Mouse (Mus musculus) heart, adult 8-10 months (tissue): ENCODE measurements around the gene 4933424G06Rik. TPM values are rescaled to one million over a fixed set of nuclear protein-coding genes. Genes with fewer than 3 reads are reported as not detected.
"Not testable (repeated sequence)": the region's sequence is repeated elsewhere in the genome, so short reads cannot be mapped to it uniquely, and the experiment has no call there.

Source experiments
- DNase-seq: peaks from one replicate; pipeline ENCODE4 v3.0.0; 2022; ENCODE audit warnings: low spot score
- total RNA-seq, 4 experiments: library from RNA; stranded (reverse); gene quantifications; 2 replicates each; pipeline ENCODE4 v1.2.4; 2022

4933424G06Rik gene
- not detected for total RNA-seq

DNA sequence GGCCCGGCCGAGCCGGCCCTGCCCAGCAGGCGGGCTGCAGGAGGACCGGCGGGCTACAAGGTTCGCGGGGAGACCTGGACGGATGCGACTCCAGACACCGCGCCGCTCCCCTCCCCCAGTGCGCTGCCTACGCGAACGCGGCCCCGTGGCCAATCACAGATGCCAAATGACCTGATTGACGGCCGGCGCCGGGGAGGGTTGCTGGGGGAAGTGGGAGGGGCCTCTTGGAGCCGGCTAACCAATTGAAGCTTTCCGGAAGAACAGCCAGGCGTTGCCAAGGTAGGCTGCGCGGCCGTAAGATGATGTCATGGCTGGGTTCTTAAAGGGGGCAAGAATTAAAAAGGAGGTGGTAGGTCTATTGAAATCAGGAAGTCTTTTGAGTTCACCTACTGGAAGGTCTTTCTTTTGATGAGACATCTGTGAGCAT, at the start of gene 4933424G06Rik:
Gene 4933424G06Rik, plus strand, starts transcription at position 296 of the 427 bp plus-strand sequence.
- DNase-seq, result peak; percentile 97

DNA sequence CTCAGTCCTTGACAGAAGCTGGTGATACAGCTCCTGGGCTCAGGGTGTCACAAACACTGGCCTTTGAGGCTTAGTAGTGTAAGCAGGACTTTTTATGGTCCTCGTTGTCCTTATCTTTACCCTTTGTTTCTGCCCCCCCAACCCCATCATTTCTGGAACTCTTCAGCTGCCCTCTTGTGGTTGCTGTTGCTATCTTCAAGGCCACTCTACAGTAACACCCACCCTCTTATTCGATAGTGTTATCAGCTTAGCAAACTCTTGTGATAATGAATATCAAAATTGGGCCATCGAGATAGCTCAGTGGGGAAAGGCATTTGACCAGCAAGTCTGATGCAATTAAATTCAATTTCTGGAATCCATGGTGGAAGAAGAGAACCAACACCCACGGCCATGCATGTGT, 45.5 kb upstream of the 4933424G06Rik start:
- peak; percentile 7 for DNase-seq

GRCm38 (mm10) chr1:36665165-36665723, 44.7 kb upstream of the 4933424G06Rik start:
- no peak for DNase-seq

- no peak for DNase-seq
Observed at GRCm38 (mm10) chr1:36665934-36666333, 44.0 kb upstream of the 4933424G06Rik start.

DNA sequence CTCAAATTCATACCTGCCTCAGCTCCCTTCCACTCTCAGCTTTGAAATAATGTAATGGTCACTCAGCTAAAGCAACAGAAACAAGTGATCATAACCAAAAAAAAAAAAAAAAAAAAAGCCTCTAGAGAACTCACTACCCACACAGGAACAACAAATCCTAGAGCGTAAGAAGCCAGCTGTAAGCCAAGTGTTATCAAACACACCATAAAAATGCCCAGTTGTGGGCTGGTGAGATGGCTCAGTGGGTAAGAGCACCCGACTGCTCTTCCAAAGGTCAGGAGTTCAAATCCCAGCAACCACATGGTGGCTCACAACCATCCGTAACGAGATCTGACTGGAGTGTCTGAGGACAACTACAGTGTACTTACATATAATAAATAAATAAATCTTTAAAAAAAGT, 41.9 kb upstream of the 4933424G06Rik start:
- not testable (repeated sequence) for DNase-seq

GRCm38 (mm10) chr1:36670256-36670655, 39.7 kb upstream of the 4933424G06Rik start:
- DNase-seq, result no peak

DNA sequence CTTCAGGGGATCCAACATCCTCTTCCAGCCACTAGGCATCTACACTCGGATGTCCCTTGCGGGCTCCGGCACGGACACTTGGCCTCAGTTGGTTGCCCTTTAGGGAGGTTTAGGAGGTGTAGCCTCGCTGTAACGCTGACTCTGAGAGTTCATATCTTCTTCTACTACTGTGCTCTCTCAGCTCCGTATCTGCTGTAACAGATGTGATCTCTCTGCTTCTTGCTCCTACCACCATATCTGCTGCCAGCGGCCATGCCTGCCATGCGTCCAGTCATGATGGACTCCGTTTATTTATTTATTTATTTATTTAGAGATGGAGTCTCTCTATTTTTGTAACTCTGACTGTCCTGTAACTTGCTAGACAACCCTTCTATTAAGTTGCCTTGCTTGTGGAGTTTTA, 38.7 kb upstream of the 4933424G06Rik start:
- no peak for DNase-seq

DNA sequence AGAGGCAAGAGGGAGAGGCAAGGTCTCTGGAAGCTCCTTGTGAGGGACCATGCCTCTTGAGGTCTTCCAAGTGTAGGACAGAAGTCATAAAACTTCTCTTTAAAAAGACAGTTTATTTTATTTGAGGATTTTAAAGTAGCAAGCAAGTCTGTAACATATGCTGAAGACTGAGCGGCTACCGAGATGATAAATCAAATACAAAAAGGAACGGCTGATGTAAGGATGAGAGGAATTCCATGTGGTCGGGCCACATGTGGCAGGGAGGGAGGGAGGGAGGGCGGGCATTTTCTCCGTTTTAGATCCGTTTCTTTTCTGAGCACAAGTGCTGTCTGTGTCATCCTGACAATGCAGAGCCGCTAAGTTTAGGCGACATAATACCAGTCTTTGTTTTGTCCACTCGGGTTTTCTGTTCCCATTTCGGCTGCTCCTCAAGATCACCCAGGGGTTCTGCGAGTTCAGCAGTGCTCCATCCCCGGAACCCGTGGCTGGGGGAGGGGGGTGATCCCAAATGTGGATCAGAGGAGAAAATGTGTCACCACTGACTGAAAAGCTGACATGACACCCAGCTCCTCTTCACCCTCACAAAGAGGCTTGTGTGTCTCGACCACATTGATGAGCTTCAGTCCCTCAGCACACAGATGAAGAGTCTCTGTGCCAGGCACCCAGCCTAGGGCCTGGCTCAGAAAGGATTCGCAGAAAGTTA, 37.1 kb upstream of the 4933424G06Rik start:
- DNase-seq, result no peak

GRCm38 (mm10) chr1:36674936-36675335, 35.0 kb upstream of the 4933424G06Rik start:
- DNase-seq, result no peak

DNA sequence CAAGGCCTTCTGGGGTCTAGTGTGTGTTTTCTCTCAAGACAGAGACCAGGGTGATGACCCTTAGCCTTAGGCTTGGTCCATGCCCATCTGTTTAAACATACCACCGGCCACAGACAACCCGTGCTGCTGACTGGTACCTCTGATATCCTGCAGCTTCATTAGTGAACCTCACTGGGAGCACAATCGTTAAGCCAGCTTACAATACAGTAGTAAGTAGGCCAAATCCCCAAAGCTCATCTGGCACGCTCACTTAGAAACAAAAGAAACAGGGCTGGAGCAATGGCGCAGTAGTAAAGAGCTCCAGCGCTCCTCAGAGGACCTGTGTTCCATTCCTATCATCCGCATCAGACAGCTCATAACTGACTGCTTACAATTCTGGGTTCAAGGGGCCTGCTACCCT, 29.1 kb upstream of the 4933424G06Rik start:
- no peak for DNase-seq

- DNase-seq, result no peak
Observed at GRCm38 (mm10) chr1:36682620-36683355, 27.2 kb upstream of the 4933424G06Rik start, which contains the start of gene Fam178b. Fam178b (minus strand) TSS chr1:36683183.

DNA sequence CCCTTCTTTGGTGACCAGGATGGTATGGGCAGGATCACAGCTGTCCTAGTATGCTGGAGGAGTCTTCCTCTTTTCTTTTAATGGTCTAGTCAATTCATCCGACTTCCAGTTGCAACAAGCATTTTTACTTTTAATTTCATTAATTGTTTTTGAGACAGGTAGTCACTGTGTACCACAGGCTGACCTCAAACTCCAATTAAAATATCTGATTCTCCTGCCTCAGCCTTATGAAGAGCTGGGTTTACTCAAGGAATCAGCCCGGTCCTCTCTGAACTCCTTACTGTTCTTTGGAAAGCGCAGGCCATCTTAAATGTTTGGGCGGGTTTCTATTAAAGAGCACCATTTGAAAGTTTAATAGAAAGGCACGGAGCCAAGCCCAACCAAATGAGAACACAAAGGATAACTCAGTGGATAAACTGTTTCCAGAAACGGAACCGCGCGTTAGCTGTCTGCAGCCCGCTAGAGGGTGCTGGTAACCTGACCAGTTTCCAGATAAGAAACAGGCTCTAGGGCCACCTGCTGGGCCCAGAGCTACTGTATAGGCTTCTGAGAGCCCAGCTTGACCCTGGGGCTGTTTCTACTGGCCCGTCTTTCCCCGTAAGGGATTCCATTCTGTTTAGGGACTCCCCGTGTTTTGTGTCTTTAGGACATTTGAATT, 26.0 kb upstream of the 4933424G06Rik start:
- peak; percentile 79 for DNase-seq

DNA sequence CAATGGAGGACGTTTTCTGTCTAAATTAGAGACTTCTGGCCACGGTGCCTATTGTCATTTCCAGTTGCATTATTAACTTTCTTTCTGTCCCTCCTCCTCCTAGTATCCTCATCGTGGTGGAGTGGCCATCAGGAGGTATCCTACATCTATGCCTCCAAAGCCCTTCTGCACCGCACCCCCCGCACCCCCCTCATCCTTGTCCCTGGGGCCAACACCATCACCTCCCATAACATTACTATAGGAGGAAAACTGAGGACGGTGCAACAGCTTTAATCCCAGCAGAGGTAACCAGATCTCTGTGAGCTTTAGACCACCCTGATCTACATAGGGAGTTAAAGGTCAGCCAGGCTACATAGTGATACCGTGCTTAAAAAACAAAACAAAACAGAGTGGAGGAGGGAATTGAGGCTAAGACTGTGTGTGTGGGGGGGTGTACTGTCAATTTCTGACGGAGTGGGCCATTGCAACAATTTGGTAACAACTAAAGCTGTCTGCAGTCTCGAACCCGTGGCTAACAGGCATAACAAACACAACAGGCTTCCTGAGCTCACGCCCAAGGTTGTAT, 19.2 kb upstream of the 4933424G06Rik start:
- DNase-seq, result no peak

- DNase-seq, result peak; percentile 97
Observed at GRCm38 (mm10) chr1:36691271-36692155, 18.4 kb upstream of the 4933424G06Rik start, which contains the start of gene Cox5b. Cox5b (plus strand) TSS chr1:36691449.

DNA sequence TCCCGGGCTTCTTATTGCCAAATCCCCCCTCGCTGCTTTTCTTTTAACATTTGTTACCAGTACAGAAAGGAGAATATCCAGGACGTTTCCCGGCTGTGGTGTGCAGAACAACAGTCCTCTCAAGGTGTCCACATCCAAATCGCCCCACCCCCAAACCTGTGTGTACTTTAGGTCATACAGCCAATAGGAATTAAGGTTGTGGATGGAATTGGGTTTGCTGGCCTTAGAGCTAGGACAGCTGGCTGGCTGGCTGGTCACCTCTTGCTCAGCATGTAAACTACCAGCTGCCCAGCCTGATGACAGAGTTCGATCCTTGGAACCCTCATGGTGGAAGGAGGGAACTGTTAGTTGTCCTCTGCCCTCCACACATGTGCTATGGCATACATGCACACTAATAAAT, 15.1 kb upstream of the 4933424G06Rik start:
- no peak for DNase-seq

- DNase-seq, result no peak
Observed at GRCm38 (mm10) chr1:36696411-36696810, 13.5 kb upstream of the 4933424G06Rik start.

GRCm38 (mm10) chr1:36697030-36697429, 12.9 kb upstream of the 4933424G06Rik start:
- DNase-seq, result no peak

- DNase-seq, result no peak
Observed at GRCm38 (mm10) chr1:36707166-36707565, 2.8 kb upstream of the 4933424G06Rik start.

DNA sequence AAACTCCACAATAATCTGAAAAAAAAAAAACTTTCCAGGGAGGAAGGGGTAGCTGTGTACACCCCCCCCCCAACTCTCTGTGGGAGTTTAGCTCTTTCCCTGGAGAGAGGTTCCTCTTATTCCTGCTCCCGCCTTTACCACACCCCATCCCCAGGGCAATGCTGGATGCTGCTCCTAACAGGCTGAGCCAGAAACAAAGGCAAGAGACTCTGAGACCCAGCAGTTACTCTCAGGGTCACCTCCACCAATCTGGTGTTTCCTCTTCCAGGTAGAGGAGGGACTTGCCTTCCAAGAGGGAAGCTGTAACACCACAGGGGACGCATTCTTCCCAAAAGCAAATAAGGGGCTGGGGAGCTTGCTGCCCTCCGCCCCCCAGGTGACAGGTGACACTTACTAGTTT, 2.2 kb upstream of the 4933424G06Rik start:
- no peak for DNase-seq

DNA sequence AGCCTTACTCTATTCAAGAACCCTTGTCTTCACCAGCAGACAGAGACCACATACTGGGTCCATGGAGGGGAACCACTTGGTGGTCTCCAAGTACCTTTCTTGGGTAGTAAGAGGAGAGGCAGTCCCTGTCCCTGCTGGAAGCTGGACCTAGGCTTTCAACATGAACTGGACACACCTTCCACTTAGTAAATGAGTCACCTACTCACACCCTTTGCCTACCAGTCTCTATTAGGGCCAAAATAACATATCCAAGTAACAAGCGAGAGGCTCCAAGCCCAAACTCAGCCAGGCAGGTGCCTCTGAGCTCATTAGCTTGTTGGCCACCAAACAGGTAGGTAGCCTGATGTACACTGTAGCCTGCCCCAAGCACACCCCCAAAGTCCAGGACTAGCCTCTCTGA, 1.3 kb upstream of the 4933424G06Rik start:
- DNase-seq, result no peak
